Mouse (Mus musculus) forebrain, embryonic 12.5 days (tissue): ENCODE results near the gene Fip1l1. TPM values are rescaled to one million over a fixed set of nuclear protein-coding genes. Genes with fewer than 3 reads are reported as not detected.
A peak's percentile ranks its signal among the peaks of the same experiment; 100 is the strongest.

Experiments used
- ATAC-seq: fragments of 200-750 bp; cut with Nextera tagmentation; 2 replicates; pipeline ENCODE4 v1.8.0; 2017; ENCODE audit warnings: moderate TSS enrichment; ENCODE audit not compliant: low FRiP score
- H3K27ac ChIP-seq: fragments of 300-500 bp; sonication (generic); 2 replicates; pipeline ENCODE4 v1.5.1; 2016; ENCODE audit warnings: mild to moderate bottlenecking
- H3K27me3 ChIP-seq: fragments of 300-500 bp; sonication (generic); 2 replicates; pipeline ENCODE4 v1.6.1; 2016; ENCODE audit warnings: mild to moderate bottlenecking
- H3K36me3 ChIP-seq: fragments of 300-500 bp; sonication (generic); replicated peaks from 2 replicates; pipeline ENCODE4 v1.6.1; 2016; ENCODE audit warnings: mild to moderate bottlenecking
- H3K4me1 ChIP-seq: fragments of 300-500 bp; sonication (generic); 2 replicates; pipeline ENCODE4 v1.6.1; 2016
- H3K4me2 ChIP-seq: fragments of 300-500 bp; sonication (generic); 2 replicates; pipeline ENCODE4 v1.6.1; 2016; ENCODE audit warnings: mild to moderate bottlenecking, moderate library complexity
- H3K4me3 ChIP-seq: fragments of 300-500 bp; sonication (generic); replicated peaks from 2 replicates; pipeline ENCODE4 v1.5.1; 2016; ENCODE audit warnings: mild to moderate bottlenecking
- H3K9ac ChIP-seq: fragments of 300-500 bp; sonication (generic); 2 replicates; pipeline ENCODE4 v1.6.1; 2016; ENCODE audit warnings: mild to moderate bottlenecking
- H3K9me3 ChIP-seq: fragments of 300-500 bp; sonication (generic); 2 replicates; pipeline ENCODE4 v1.6.1; 2016
- WGBS: fragments of 180-500 bp; shearing (Covaris S2); methylation state at CpG from one replicate; pipeline ENCODE4 v1.1.7; 2016; 5-methylcytosine and 5-hydroxymethylcytosine counted together
- polyA plus RNA-seq: library from polyadenylated mRNA; unstranded; fragments of >200 nt; fragmentation: Nextera tagmentation; extraction: Ambion mirVana; gene quantifications from 2 replicates; pipeline ENCODE4 v1.2.1, GENCODE M21; 2016

The Fip1l1 gene
- polyA plus RNA-seq, 1 experiment from 2014 or later: 130 TPM

- Histone ChIP-seq H3K4me3 (no peak overlapping the region), H3K4me1 (no peaks in the 10 kb centered on the region), H3K9me3 (no peaks in the 10 kb centered on the region), H3K4me2 (no peak overlapping the region), H3K36me3 (peaks cover 72% of the 10 kb centered on the region), H3K27ac (no peak overlapping the region), H3K9ac (no peak overlapping the region), H3K27me3 (no peaks in the 10 kb centered on the region)
- no peak for ATAC-seq
- WGBS: 91% methylated on average over 5 of the region's 5 CpGs
Measured at GRCm38 (mm10) chr5:74591413-74591812, 56.2 kb downstream of the Fip1l1 start.

GRCm38 (mm10) chr5:74593147-74593546 lies 57.9 kb downstream of the Fip1l1 start:
- Histone ChIP-seq H3K4me3 (no peak overlapping the region), H3K27ac (no peak overlapping the region), H3K9me3 (no peaks in the 10 kb centered on the region), H3K9ac (no peak overlapping the region), H3K4me2 (no peak overlapping the region), H3K36me3 (peaks cover 76% of the 10 kb centered on the region), H3K4me1 (no peaks in the 10 kb centered on the region), H3K27me3 (no peaks in the 10 kb centered on the region)
- ATAC-seq: no peak
- WGBS: 76% methylated on average over 8 of the region's 8 CpGs

- H3K4me2 ChIP-seq: no peak overlapping the region
- no peak overlapping the region for H3K4me3 ChIP-seq
- H3K36me3 ChIP-seq: peaks cover 33% of the 10 kb centered on the region
- H3K27me3 ChIP-seq: no peaks in the 10 kb centered on the region
- H3K9ac ChIP-seq: no peak overlapping the region
- no peaks in the 10 kb centered on the region for H3K4me1 ChIP-seq
- no peak overlapping the region for H3K27ac ChIP-seq
- no peaks in the 10 kb centered on the region for H3K9me3 ChIP-seq
- WGBS: 84% methylated on average over 5 of the region's 5 CpGs
- no peak for ATAC-seq
Measured at GRCm38 (mm10) chr5:74600010-74600409, 64.8 kb downstream of the Fip1l1 start.

GRCm38 (mm10) chr5:74601171-74601570 lies 65.9 kb downstream of the Fip1l1 start:
- H3K9me3 ChIP-seq: no peaks in the 10 kb centered on the region
- H3K4me2 ChIP-seq: no peak overlapping the region
- WGBS: 92% methylated on average over 3 of the region's 3 CpGs
- peaks cover 25% of the 10 kb centered on the region for H3K36me3 ChIP-seq
- no peak overlapping the region for H3K4me3 ChIP-seq
- no peaks in the 10 kb centered on the region for H3K4me1 ChIP-seq
- H3K27ac ChIP-seq: no peak overlapping the region
- no peaks in the 10 kb centered on the region for H3K27me3 ChIP-seq
- no peak overlapping the region for H3K9ac ChIP-seq
- no peak for ATAC-seq

- no peak for ATAC-seq
- Histone ChIP-seq H3K9ac (no peak overlapping the region), H3K4me2 (no peak overlapping the region), H3K27me3 (no peaks in the 10 kb centered on the region), H3K4me3 (no peak overlapping the region), H3K4me1 (no peaks in the 10 kb centered on the region), H3K9me3 (no peaks in the 10 kb centered on the region), H3K27ac (no peak overlapping the region), H3K36me3 (peaks cover 19% of the 10 kb centered on the region)
- WGBS: 88% methylated on average over 6 of the region's 6 CpGs
Measured at GRCm38 (mm10) chr5:74601965-74602364, 66.7 kb downstream of the Fip1l1 start.

- Histone ChIP-seq H3K4me2 (no peak overlapping the region), H3K9ac (no peak overlapping the region), H3K27me3 (no peaks in the 10 kb centered on the region), H3K4me1 (no peaks in the 10 kb centered on the region), H3K27ac (no peak overlapping the region), H3K36me3 (peaks cover 15% of the 10 kb centered on the region), H3K4me3 (no peak overlapping the region), H3K9me3 (no peaks in the 10 kb centered on the region)
- ATAC-seq: no peak
- WGBS: 90% methylated on average over 10 of the region's 10 CpGs
Measured at GRCm38 (mm10) chr5:74602371-74602770, 67.1 kb downstream of the Fip1l1 start.

- Histone ChIP-seq H3K4me3 (no peak overlapping the region), H3K4me1 (no peaks in the 10 kb centered on the region), H3K27me3 (no peaks in the 10 kb centered on the region), H3K4me2 (no peak overlapping the region), H3K9ac (no peak overlapping the region), H3K36me3 (peaks cover 9% of the 10 kb centered on the region), H3K9me3 (no peaks in the 10 kb centered on the region), H3K27ac (no peak overlapping the region)
- no peak for ATAC-seq
- 80% methylated on average over 4 of the region's 4 CpGs for WGBS
Measured at GRCm38 (mm10) chr5:74603306-74603705, 68.1 kb downstream of the Fip1l1 start.

GRCm38 (mm10) chr5:74606213-74606612 lies 71.0 kb downstream of the Fip1l1 start:
- 85% methylated on average over 8 of the region's 8 CpGs for WGBS
- Histone ChIP-seq H3K4me1 (no peaks in the 10 kb centered on the region), H3K4me3 (no peak overlapping the region), H3K9me3 (no peaks in the 10 kb centered on the region), H3K27me3 (no peaks in the 10 kb centered on the region), H3K9ac (no peak overlapping the region), H3K36me3 (no peaks in the 10 kb centered on the region), H3K27ac (no peak overlapping the region), H3K4me2 (no peak overlapping the region)
- no peak for ATAC-seq

GRCm38 (mm10) chr5:74610511-74610910 lies 75.3 kb downstream of the Fip1l1 start:
- ATAC-seq: no peak
- no peak overlapping the region for H3K4me2 ChIP-seq
- H3K4me1 ChIP-seq: no peaks in the 10 kb centered on the region
- no peak overlapping the region for H3K9ac ChIP-seq
- H3K9me3 ChIP-seq: no peaks in the 10 kb centered on the region
- WGBS: 86% methylated on average over 10 of the region's 10 CpGs
- no peak overlapping the region for H3K27ac ChIP-seq
- H3K4me3 ChIP-seq: no peak overlapping the region
- H3K36me3 ChIP-seq: no peaks in the 10 kb centered on the region
- no peaks in the 10 kb centered on the region for H3K27me3 ChIP-seq

GRCm38 (mm10) chr5:74612713-74613112 lies 77.5 kb downstream of the Fip1l1 start:
- Histone ChIP-seq H3K9ac (no peak overlapping the region), H3K27me3 (no peaks in the 10 kb centered on the region), H3K27ac (no peak overlapping the region), H3K4me2 (no peak overlapping the region), H3K9me3 (no peaks in the 10 kb centered on the region), H3K36me3 (no peaks in the 10 kb centered on the region), H3K4me3 (no peak overlapping the region), H3K4me1 (no peaks in the 10 kb centered on the region)
- 89% methylated on average over 5 of the region's 5 CpGs for WGBS
- no peak for ATAC-seq

GRCm38 (mm10) chr5:74613491-74614151 lies 78.4 kb downstream of the Fip1l1 start:
- no peak for ATAC-seq

GRCm38 (mm10) chr5:74617816-74618572 lies 82.7 kb downstream of the Fip1l1 start:
- 0 out of 2 replicates have a peak overlapping the region, but pooled peaks have one; percentile 42 for H3K27ac ChIP-seq
- no peaks in the 10 kb centered on the region for H3K9me3 ChIP-seq
- no peaks in the 10 kb centered on the region for H3K27me3 ChIP-seq
- 70% methylated on average over 9 of the region's 13 CpGs for WGBS
- no peak overlapping the region for H3K9ac ChIP-seq
- peaks cover 7% of the 10 kb centered on the region; the same call in 1 of the 2 replicates for H3K4me1 ChIP-seq
- no peak overlapping the region for H3K4me3 ChIP-seq
- no peak overlapping the region for H3K4me2 ChIP-seq
- no peak for ATAC-seq
- no peaks in the 10 kb centered on the region for H3K36me3 ChIP-seq

More at GRCm38 (mm10) chr5:74613491-74614151, 78.4 kb downstream of the Fip1l1 start:
- Histone ChIP-seq H3K27me3 (no peaks in the 10 kb centered on the region), H3K4me1 (no peaks in the 10 kb centered on the region), H3K9me3 (no peaks in the 10 kb centered on the region), H3K4me3 (no peak overlapping the region), H3K9ac (no peak overlapping the region), H3K36me3 (no peaks in the 10 kb centered on the region), H3K27ac (no peak overlapping the region), H3K4me2 (no peak overlapping the region)
- 82% methylated on average over 18 of the region's 18 CpGs for WGBS
